31 mouse cellular contexts compared by ENCODE assay signal in genomic region chr17:34746531-34746930, GRCm38 (mm10). TPM values are rescaled to one million over a fixed set of nuclear protein-coding genes. Genes with fewer than 3 reads are reported as not detected.
DNase-seq lines count a peak whose midpoint lies in the region; ATAC-seq and TF ChIP-seq lines count a peak whose summit lies in the region.
"Had no signal": no experiment of that assay in that cellular context is flagged by ENCODE, and none has a peak within 500 bp of the region (broad histone marks: within the 10 kb centered on the region; RNA-seq: fewer than 3 reads in every experiment).

No protein-coding gene starts in this region.

- H3K27ac ChIP-seq in intestine, embryonic 14.5 days (ENCODE audit: low read depth), result no peak overlapping the region
- H3K27ac ChIP-seq in intestine, embryonic 16.5 days (ENCODE audit: low read length), result no peak overlapping the region
- no peak overlapping the region for H3K27ac ChIP-seq in limb, embryonic 10.5 days
- no peak overlapping the region for H3K27ac ChIP-seq in forebrain, postnatal 0 days (ENCODE audit: low read depth, low read length)
- H3K27ac ChIP-seq: embryonic facial prominence, embryonic 12.5 days; embryonic facial prominence, embryonic 15.5 days; heart, embryonic 15.5 days; hindbrain, embryonic 12.5 days; hindbrain, embryonic 15.5 days; intestine, embryonic 15.5 days had no signal

- TF ChIP-seq CTCF in forebrain, postnatal 0 days (IDR thresholded peaks at IDR 0.05; ENCODE audit: low read depth), result no peak

- no peaks in the 10 kb centered on the region for H3K4me1 ChIP-seq in intestine, embryonic 14.5 days (replicated peaks; ENCODE audit: control insufficient read depth, insufficient read depth, low read length)
- H3K4me1 ChIP-seq in intestine, embryonic 16.5 days (ENCODE audit: control insufficient read depth, insufficient read depth, low read length), result no peaks in the 10 kb centered on the region
- H3K4me1 ChIP-seq in limb, embryonic 10.5 days, result no peaks in the 10 kb centered on the region
- no peaks in the 10 kb centered on the region for H3K4me1 ChIP-seq in forebrain, postnatal 0 days (ENCODE audit: insufficient read depth)
- H3K4me1 ChIP-seq: embryonic facial prominence, embryonic 12.5 days; embryonic facial prominence, embryonic 15.5 days; heart, embryonic 12.5 days; heart, embryonic 15.5 days; hindbrain, embryonic 12.5 days; hindbrain, embryonic 15.5 days; intestine, embryonic 15.5 days had no signal

- WGBS in intestine, embryonic 14.5 days, result 75% methylated on average over 5 of the region's 5 CpGs
- WGBS in intestine, embryonic 16.5 days, result 77% methylated on average over 5 of the region's 5 CpGs
- WGBS in limb, embryonic 10.5 days, result 80% methylated on average over 5 of the region's 5 CpGs
- WGBS in forebrain, postnatal 0 days, result 84% methylated on average over 5 of the region's 5 CpGs

- ATAC-seq in intestine, embryonic 14.5 days (replicated peaks; ENCODE audit: low FRiP score, low TSS enrichment, low read depth), result no peak
- ATAC-seq in intestine, embryonic 16.5 days, result no peak
- no peak for ATAC-seq in forebrain, postnatal 0 days
- ATAC-seq: activated CD4-positive, CD25-positive, alpha-beta regulatory T cell, adult 4 months; CD4-positive, CD25-positive, alpha-beta regulatory T cell, adult 4 months; forebrain, embryonic 14.5 days; intestine, embryonic 15.5 days had no signal

- H3K9me3 ChIP-seq in intestine, embryonic 14.5 days (ENCODE audit: control insufficient read depth, low read length), result 0 out of 2 replicates have a peak, but pooled peaks cover 3% of the 10 kb centered on the region
- H3K9me3 ChIP-seq in intestine, embryonic 16.5 days (ENCODE audit: control insufficient read depth, low read length), result no peaks in the 10 kb centered on the region
- H3K9me3 ChIP-seq in limb, embryonic 10.5 days (replicated peaks), result 0 out of 2 replicates have a peak, but pooled peaks cover 4% of the 10 kb centered on the region
- no peaks in the 10 kb centered on the region for H3K9me3 ChIP-seq in forebrain, postnatal 0 days (ENCODE audit: low read length)
- H3K9me3 ChIP-seq: embryonic facial prominence, embryonic 15.5 days; hindbrain, embryonic 15.5 days had no signal

- no peaks in the 10 kb centered on the region for H3K27me3 ChIP-seq in intestine, embryonic 14.5 days (replicated peaks; ENCODE audit: control insufficient read depth, insufficient read depth, low read length)
- H3K27me3 ChIP-seq in intestine, embryonic 16.5 days (replicated peaks; ENCODE audit: control insufficient read depth, insufficient read depth, low read length), result no peaks in the 10 kb centered on the region
- H3K27me3 ChIP-seq in limb, embryonic 10.5 days (ENCODE audit: low read depth, poor library complexity, severe bottlenecking), result no peaks in the 10 kb centered on the region
- no peaks in the 10 kb centered on the region for H3K27me3 ChIP-seq in forebrain, postnatal 0 days (ENCODE audit: insufficient read depth, low read length)
- H3K27me3 ChIP-seq: embryonic facial prominence, embryonic 12.5 days; embryonic facial prominence, embryonic 15.5 days; heart, embryonic 12.5 days; heart, embryonic 15.5 days; hindbrain, embryonic 12.5 days; hindbrain, embryonic 15.5 days; intestine, embryonic 15.5 days had no signal

- DNase-seq in intestine, embryonic 14.5 days (ENCODE audit: low spot score), result peak; percentile 31
- DNase-seq in adipocyte (ENCODE audit: low spot score), result peak; percentile 23
- peak; percentile 10 for DNase-seq in limb, embryonic 10.5 days (ENCODE audit: low spot score)
- DNase-seq in forebrain, postnatal 0 days, result no peak
- DNase-seq in right cerebral cortex, postnatal 14 days, result no peak
- DNase-seq: adrenal gland, postnatal 10 days; adrenal gland, postnatal 36 days; cerebellum, adult 11 months; cerebellum, adult 2 months; cerebellum, adult 9-11 months; cerebellum, postnatal 25 days; gastrocnemius, postnatal 10 days; gastrocnemius, postnatal 36 days had no signal

- H3K4me3 ChIP-seq in intestine, embryonic 14.5 days (ENCODE audit: low read depth, low read length), result no peak overlapping the region
- no peak overlapping the region for H3K4me3 ChIP-seq in intestine, embryonic 16.5 days (ENCODE audit: low read length)
- no peak overlapping the region for H3K4me3 ChIP-seq in limb, embryonic 10.5 days
- no peak overlapping the region for H3K4me3 ChIP-seq in forebrain, postnatal 0 days (ENCODE audit: low read depth, low read length)
- H3K4me3 ChIP-seq: embryonic facial prominence, embryonic 12.5 days; embryonic facial prominence, embryonic 15.5 days; heart, embryonic 12.5 days; heart, embryonic 15.5 days; hindbrain, embryonic 12.5 days; hindbrain, embryonic 15.5 days; intestine, embryonic 15.5 days had no signal

- H3K9ac ChIP-seq in intestine, embryonic 14.5 days (ENCODE audit: low read length), result no peak overlapping the region
- no peak overlapping the region for H3K9ac ChIP-seq in intestine, embryonic 16.5 days (ENCODE audit: low read depth, low read length)
- no peak overlapping the region for H3K9ac ChIP-seq in forebrain, postnatal 0 days
- H3K9ac ChIP-seq: embryonic facial prominence, embryonic 12.5 days; embryonic facial prominence, embryonic 15.5 days; heart, embryonic 12.5 days; heart, embryonic 15.5 days; hindbrain, embryonic 12.5 days; hindbrain, embryonic 15.5 days; intestine, embryonic 15.5 days had no signal

- no peaks in the 10 kb centered on the region for H3K36me3 ChIP-seq in intestine, embryonic 14.5 days (ENCODE audit: control insufficient read depth, insufficient read depth, low read length)
- H3K36me3 ChIP-seq in intestine, embryonic 16.5 days (ENCODE audit: control insufficient read depth, insufficient read depth, low read length), result no peaks in the 10 kb centered on the region
- H3K36me3 ChIP-seq in limb, embryonic 10.5 days, result no peaks in the 10 kb centered on the region
- H3K36me3 ChIP-seq in forebrain, postnatal 0 days (ENCODE audit: insufficient read depth), result no peaks in the 10 kb centered on the region
- H3K36me3 ChIP-seq: embryonic facial prominence, embryonic 12.5 days; embryonic facial prominence, embryonic 15.5 days; heart, embryonic 12.5 days; heart, embryonic 15.5 days; hindbrain, embryonic 12.5 days; hindbrain, embryonic 15.5 days; intestine, embryonic 15.5 days had no signal

- H3K4me2 ChIP-seq in intestine, embryonic 14.5 days (ENCODE audit: low read length), result no peak overlapping the region
- H3K4me2 ChIP-seq in intestine, embryonic 16.5 days (ENCODE audit: low read depth, low read length), result no peak overlapping the region
- no peak overlapping the region for H3K4me2 ChIP-seq in forebrain, postnatal 0 days (ENCODE audit: low read depth)
- H3K4me2 ChIP-seq: embryonic facial prominence, embryonic 12.5 days; embryonic facial prominence, embryonic 15.5 days; heart, embryonic 12.5 days; heart, embryonic 15.5 days; hindbrain, embryonic 12.5 days; hindbrain, embryonic 15.5 days; intestine, embryonic 15.5 days had no signal

RNA-seq across cellular contexts. Expression of gene C4b, which starts 2.8 kb away (rescaled TPM):
- polyA plus RNA-seq in intestine, embryonic 14.5 days (2014; fragmentation: Nextera tagmentation; extraction: Ambion mirVana), result 0.23 and 0.28 TPM in 2 replicates
- polyA plus RNA-seq in intestine, embryonic 16.5 days (2015; fragmentation: Nextera tagmentation; extraction: Ambion mirVana), result 0.83 and 0.92 TPM in 2 replicates
- polyA plus RNA-seq in limb, embryonic 10.5 days (2016; fragmentation: Nextera tagmentation; extraction: Ambion mirVana), result not detected in 2 replicates
- total RNA-seq in forebrain, postnatal 0 days (2014; rRNA removed), result 1.5 and 1.6 TPM in 2 replicates
- polyA plus RNA-seq in forebrain, postnatal 0 days (2015; fragmentation: Nextera tagmentation; extraction: Ambion mirVana), result 0.59 and 0.75 TPM in 2 replicates
- total RNA-seq: granulocyte monocyte progenitor cell, adult 5-6 weeks had no signal
- polyA plus RNA-seq: activated CD4-positive, CD25-positive, alpha-beta regulatory T cell, adult 4 months; C2C12; CD4-positive, CD25-positive, alpha-beta regulatory T cell, adult 4 months; embryonic facial prominence, embryonic 12.5 days; forebrain, embryonic 11.5 days; forebrain, embryonic 14.5 days; hindbrain, embryonic 12.5 days had no signal

RNA-seq across cellular contexts. Expression of gene Cyp21a1, which starts 57.8 kb away (rescaled TPM):
- polyA plus RNA-seq in intestine, embryonic 14.5 days (2014; fragmentation: Nextera tagmentation; extraction: Ambion mirVana), result not detected in 2 replicates
- polyA plus RNA-seq in intestine, embryonic 16.5 days (2015; fragmentation: Nextera tagmentation; extraction: Ambion mirVana), result 0.06 and 15.4 TPM in 2 replicates
- polyA plus RNA-seq in limb, embryonic 10.5 days (2016; fragmentation: Nextera tagmentation; extraction: Ambion mirVana), result not detected in 2 replicates
- total RNA-seq in forebrain, postnatal 0 days (2014; rRNA removed), result not detected in 2 replicates
- not detected in 2 replicates for polyA plus RNA-seq in forebrain, postnatal 0 days (2015; fragmentation: Nextera tagmentation; extraction: Ambion mirVana)
- total RNA-seq: common myeloid progenitor, adult 5-6 weeks; gastrocnemius, postnatal 36 days; granulocyte monocyte progenitor cell, adult 5-6 weeks; heart, postnatal 25 days; hematopoietic stem cell, adult 5-6 weeks; MEL had no signal
- polyA plus RNA-seq: activated CD4-positive, CD25-positive, alpha-beta regulatory T cell, adult 4 months; C2C12; CD4-positive, CD25-positive, alpha-beta regulatory T cell, adult 4 months; cerebellum, adult 2 months; embryonic facial prominence, embryonic 12.5 days; forebrain, embryonic 11.5 days; forebrain, embryonic 14.5 days; heart, embryonic 15.5 days; hindbrain, embryonic 12.5 days; hindbrain, embryonic 15.5 days had no signal

Comparison
In these comparisons a context has a peak if more than half of its experiments do, and no peak if none do; other contexts are left out.
1. DNase-seq: peak in intestine, embryonic 14.5 days (single experiment), adipocyte (single experiment) and limb, embryonic 10.5 days (single experiment); none in forebrain, postnatal 0 days (single experiment) and right cerebral cortex, postnatal 14 days (single experiment).